Comparison of ENCODE assay signal across 8 mouse cellular contexts in genomic region chr12:83342875-83343185, GRCm38 (mm10).
A peak's percentile ranks its signal among the peaks of the same experiment; 100 is the strongest.
DNase-seq lines count a peak whose midpoint lies in the region; ATAC-seq and TF ChIP-seq lines count a peak whose summit lies in the region.

No protein-coding gene starts in this region.

- TF ChIP-seq CTCF in stomach, postnatal 0 days (IDR thresholded peaks at IDR 0.05; ENCODE audit: low read depth) = no peak

- no peak for TF ChIP-seq EP300 in stomach, postnatal 0 days (optimal IDR thresholded peaks at IDR 0.05)

- H3K27me3 ChIP-seq in stomach, postnatal 0 days (ENCODE audit: control insufficient read depth, insufficient read depth, low read length) = no peaks in the 10 kb centered on the region

- no peak overlapping the region for H3K4me3 ChIP-seq in stomach, postnatal 0 days (ENCODE audit: low read depth, low read length)

- no peak overlapping the region for H3K27ac ChIP-seq in stomach, postnatal 0 days (replicated peaks)

- WGBS in stomach, postnatal 0 days = 47% methylated on average over 4 of the region's 4 CpGs

- DNase-seq in gastrocnemius, adult 18-20 months (ENCODE audit: low spot score) = peak; percentile 23
- no peak for DNase-seq in gastrocnemius, postnatal 4 days (ENCODE audit: low spot score in 2 of 2)
- peak; percentile 73 to 75 for DNase-seq in cerebellum, adult 18-20 months
- DNase-seq in heart, postnatal 4 days = peak; percentile 57
- DNase-seq in layer of hippocampus, adult 9-11 months = peak; percentile 30
- peak; percentile 21 to 47 for DNase-seq in right cerebral cortex, postnatal 36 days (ENCODE audit: low spot score in 2 of 2)
- DNase-seq in liver = no peak
- DNase-seq in stomach, postnatal 0 days (ENCODE audit: low spot score) = no peak

- no peak overlapping the region for H3K4me2 ChIP-seq in stomach, postnatal 0 days (replicated peaks; ENCODE audit: low read depth)

- H3K4me1 ChIP-seq in stomach, postnatal 0 days (replicated peaks; ENCODE audit: control insufficient read depth, insufficient read depth) = no peaks in the 10 kb centered on the region

- H3K36me3 ChIP-seq in stomach, postnatal 0 days (ENCODE audit: control insufficient read depth, insufficient read depth, low read length) = no peaks in the 10 kb centered on the region

- H3K9ac ChIP-seq in stomach, postnatal 0 days (ENCODE audit: low read length) = no peak overlapping the region

- no peak for ATAC-seq in stomach, postnatal 0 days (ENCODE audit: low FRiP score, low TSS enrichment)

- no peaks in the 10 kb centered on the region for H3K9me3 ChIP-seq in stomach, postnatal 0 days (ENCODE audit: control insufficient read depth, low read length)

Comparison
In these comparisons a context has a peak if more than half of its experiments do, and no peak if none do; other contexts are left out.
1. DNase-seq: peak in gastrocnemius, adult 18-20 months (single experiment), cerebellum, adult 18-20 months (2 of 2), heart, postnatal 4 days (single experiment), layer of hippocampus, adult 9-11 months (single experiment) and right cerebral cortex, postnatal 36 days (2 of 2); none in gastrocnemius, postnatal 4 days (0 of 2), liver (single experiment) and stomach, postnatal 0 days (single experiment).